Mouse (Mus musculus): ENCODE measurements around the gene 2310011J03Rik.
A peak's percentile ranks its signal among the peaks of the same experiment; 100 is the strongest.

The 2310011J03Rik gene

GRCm38 (mm10) chr10:80292251-80293146, 27.8 kb downstream of the 2310011J03Rik start, which contains the start of gene Rps15:
TSS of gene Rps15 (plus strand) at chr10:80292453.
- peak; percentile 95 to 97 for DNase-seq

GRCm38 (mm10) chr10:80288657-80289056, 31.7 kb downstream of the 2310011J03Rik start:
- no peak for DNase-seq

- no peak for DNase-seq
Measured at GRCm38 (mm10) chr10:80288097-80288496, 32.2 kb downstream of the 2310011J03Rik start.

- no peak for DNase-seq
Measured at GRCm38 (mm10) chr10:80285222-80286070, 34.9 kb downstream of the 2310011J03Rik start.

GRCm38 (mm10) chr10:80282481-80283441, 37.6 kb downstream of the 2310011J03Rik start:
- no peak for DNase-seq

GRCm38 (mm10) chr10:80281921-80282371, 38.4 kb downstream of the 2310011J03Rik start:
- DNase-seq = peak; percentile 43 to 53

- no peak for DNase-seq
Measured at GRCm38 (mm10) chr10:80281304-80281703, 39.0 kb downstream of the 2310011J03Rik start.

- DNase-seq = no peak
Measured at GRCm38 (mm10) chr10:80279273-80279672, 41.1 kb downstream of the 2310011J03Rik start.

- DNase-seq = no peak
Measured at GRCm38 (mm10) chr10:80278390-80278789, 41.9 kb downstream of the 2310011J03Rik start.

- no peak for DNase-seq
Measured at GRCm38 (mm10) chr10:80276238-80276637, 44.1 kb downstream of the 2310011J03Rik start.

- no peak for DNase-seq
Measured at GRCm38 (mm10) chr10:80273847-80274246, 46.5 kb downstream of the 2310011J03Rik start.

GRCm38 (mm10) chr10:80271870-80272585, 48.3 kb downstream of the 2310011J03Rik start:
- no peak for DNase-seq

GRCm38 (mm10) chr10:80271186-80271843, 49.0 kb downstream of the 2310011J03Rik start:
- DNase-seq = no peak

- peak; percentile 53 to 54 for DNase-seq
Measured at GRCm38 (mm10) chr10:80270734-80271181, 49.6 kb downstream of the 2310011J03Rik start.

GRCm38 (mm10) chr10:80270099-80270498, 50.2 kb downstream of the 2310011J03Rik start:
- DNase-seq = no peak
